Mouse (Mus musculus) hindbrain, embryonic 11.5 days (tissue): ENCODE measurements around the gene Gm7029. TPM values are rescaled to one million over a fixed set of nuclear protein-coding genes. Genes with fewer than 3 reads are reported as not detected.

Source experiments
- ATAC-seq: fragments of 200-750 bp; cut with Nextera tagmentation; 2 replicates; pipeline ENCODE4 v1.8.0; 2017; ENCODE audit warnings: mild to moderate bottlenecking, moderate TSS enrichment, moderate library complexity; ENCODE audit not compliant: low FRiP score
- DNase-seq: peaks from one replicate; pipeline ENCODE4 v3.0.0-alpha.2; 2015; ENCODE audit warnings: low spot score
- H3K27ac ChIP-seq: fragments of 300-500 bp; sonication (generic); 2 replicates; pipeline ENCODE4 v1.5.1; 2014; ENCODE audit warnings: mild to moderate bottlenecking, low read depth, low read length
- H3K27me3 ChIP-seq: fragments of 300-500 bp; sonication (generic); 2 replicates; pipeline ENCODE4 v1.6.1; 2014; ENCODE audit warnings: mild to moderate bottlenecking, low read length, moderate library complexity, mixed read lengths; ENCODE audit not compliant: control insufficient read depth, insufficient read depth
- H3K36me3 ChIP-seq: fragments of 300-500 bp; sonication (generic); 2 replicates; pipeline ENCODE4 v1.6.1; 2014; ENCODE audit warnings: mild to moderate bottlenecking, low read length, moderate library complexity, mixed read lengths; ENCODE audit not compliant: control insufficient read depth, insufficient read depth
- H3K4me1 ChIP-seq: fragments of 300-500 bp; sonication (generic); replicated peaks from 2 replicates; pipeline ENCODE4 v1.6.1; 2014; ENCODE audit warnings: low read length, mixed read lengths; ENCODE audit not compliant: control insufficient read depth, insufficient read depth
- H3K4me2 ChIP-seq: fragments of 300-500 bp; sonication (generic); replicated peaks from 2 replicates; pipeline ENCODE4 v1.6.1; 2014; ENCODE audit warnings: mild to moderate bottlenecking, low read depth, low read length
- H3K4me3 ChIP-seq: fragments of 300-500 bp; sonication (generic); 2 replicates; pipeline ENCODE4 v1.5.1; 2014; ENCODE audit warnings: low read depth, low read length
- H3K9ac ChIP-seq: fragments of 300-500 bp; sonication (generic); 2 replicates; pipeline ENCODE4 v1.6.1; 2014; ENCODE audit warnings: low read depth, low read length
- H3K9me3 ChIP-seq: fragments of 300-500 bp; sonication (generic); 2 replicates; pipeline ENCODE4 v1.6.1; 2016; ENCODE audit warnings: low read length; ENCODE audit not compliant: control insufficient read depth
- WGBS: fragments of 180-500 bp; shearing (Covaris S2); extraction: QIAGEN DNeasy Blood & Tissue Kit; methylation state at CpG from one replicate; pipeline ENCODE4 v1.1.7; 2014; 5-methylcytosine and 5-hydroxymethylcytosine counted together
- polyA plus RNA-seq: library from polyadenylated mRNA; unstranded; fragments of >200 nt; fragmentation: Nextera tagmentation; extraction: Ambion mirVana; gene quantifications from 2 replicates; pipeline ENCODE4 v1.2.1, GENCODE M21; 2014

The Gm7029 gene
- polyA plus RNA-seq, 1 experiment from 2014 or later = not detected

DNA sequence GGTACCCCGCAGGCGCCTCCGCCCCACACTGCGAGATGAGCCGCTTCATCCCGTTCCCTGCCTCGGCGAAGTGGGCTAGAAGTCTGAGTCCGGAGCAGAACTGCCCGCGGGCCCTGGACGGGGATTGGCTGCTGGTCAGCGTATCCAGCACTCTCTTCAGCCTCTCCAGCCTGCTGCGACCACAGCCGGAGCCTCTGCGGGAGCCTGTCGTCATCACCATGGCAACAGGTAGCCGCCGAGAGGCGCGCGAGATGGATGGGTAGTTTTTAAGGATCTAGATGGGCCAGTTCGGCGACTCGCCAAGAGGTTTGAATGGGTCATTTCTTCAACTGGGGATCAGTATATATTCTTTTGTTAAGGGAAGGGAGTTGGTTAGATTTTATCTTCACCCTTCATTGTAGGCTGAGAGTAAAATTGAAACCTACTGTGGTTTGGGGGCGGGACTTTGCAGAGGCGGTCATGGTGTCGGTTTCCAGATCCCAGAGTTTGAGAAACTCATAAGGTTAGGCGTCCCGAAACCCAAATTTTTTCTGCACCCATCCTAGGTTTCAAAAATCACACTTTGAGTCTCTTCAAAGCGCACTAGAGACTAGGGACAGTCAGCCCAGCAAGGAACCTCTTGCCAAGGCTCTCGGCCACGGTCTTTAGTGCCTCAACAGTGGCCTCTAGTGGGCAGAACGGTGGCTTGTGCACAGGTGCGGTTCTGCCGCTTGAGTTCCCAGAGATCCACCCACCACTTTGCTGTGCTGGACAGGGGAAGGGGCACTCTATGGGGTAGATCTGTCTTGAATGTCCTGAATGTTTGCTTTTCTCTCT lies 46.9 kb downstream of the Gm7029 start:
- peak overlapping the region; percentile 86 for H3K4me2 ChIP-seq
- peak overlapping the region; percentile 49 for H3K4me3 ChIP-seq
- no peaks in the 10 kb centered on the region for H3K27me3 ChIP-seq
- ATAC-seq = peak; percentile 61
- H3K9me3 ChIP-seq = no peaks in the 10 kb centered on the region
- no peaks in the 10 kb centered on the region for H3K36me3 ChIP-seq
- H3K9ac ChIP-seq = peak overlapping the region; percentile 67
- H3K4me1 ChIP-seq = peaks cover 20% of the 10 kb centered on the region
- peak; percentile 89 for DNase-seq
- under 1% methylated on average over 36 of the region's 36 CpGs for WGBS
- 0 out of 2 replicates have a peak overlapping the region, but pooled peaks have one; percentile 30 for H3K27ac ChIP-seq

GRCm38 (mm10) chr17:33921361-33921760 lies 47.7 kb downstream of the Gm7029 start:
- no peaks in the 10 kb centered on the region for H3K36me3 ChIP-seq
- no peaks in the 10 kb centered on the region for H3K9me3 ChIP-seq
- peaks cover 20% of the 10 kb centered on the region for H3K4me1 ChIP-seq
- no peak for ATAC-seq
- no peak overlapping the region for H3K27ac ChIP-seq
- 89% methylated on average over 7 of the region's 7 CpGs for WGBS
- no peak overlapping the region for H3K4me2 ChIP-seq
- no peaks in the 10 kb centered on the region for H3K27me3 ChIP-seq
- no peak overlapping the region for H3K4me3 ChIP-seq
- no peak for DNase-seq
- H3K9ac ChIP-seq = no peak overlapping the region

Other genes starting within 250 kb of the Gm7029 start
- gene Zfp414, start 244.7 kb upstream of the Gm7029 start, polyA plus RNA-seq = 66.0 and 67.1 TPM in 2 replicates
- 0.46 and 0.71 TPM in 2 replicates for gene Pram1, start 235.8 kb upstream of the Gm7029 start, polyA plus RNA-seq
- 506 and 558 TPM in 2 replicates for gene Hnrnpm, start 187.0 kb upstream of the Gm7029 start, polyA plus RNA-seq
- 40.2 and 45.4 TPM in 2 replicates for gene March2, start 155.2 kb upstream of the Gm7029 start, polyA plus RNA-seq
- gene Rab11b, start 113.3 kb upstream of the Gm7029 start, polyA plus RNA-seq = 334 and 359 TPM in 2 replicates
- 22.0 and 22.5 TPM in 2 replicates for gene Angptl4, start 92.0 kb upstream of the Gm7029 start, polyA plus RNA-seq
- gene Kank3, start 63.3 kb upstream of the Gm7029 start, polyA plus RNA-seq = 22.7 and 30.1 TPM in 2 replicates
- gene Rps28, start 49.3 kb upstream of the Gm7029 start, polyA plus RNA-seq = 706 and 742 TPM in 2 replicates
- gene Ndufa7, start 49.3 kb upstream of the Gm7029 start, polyA plus RNA-seq = 445 and 467 TPM in 2 replicates
- 73.7 and 76.1 TPM in 2 replicates for gene Cd320, start 30.7 kb upstream of the Gm7029 start, polyA plus RNA-seq
- 5.3 and 9.9 TPM in 2 replicates for gene Kifc1, start 16.8 kb downstream of the Gm7029 start, polyA plus RNA-seq
- 0.86 TPM in 1 of 2 replicates, not detected in the other for gene Platr17, start 31.3 kb downstream of the Gm7029 start, polyA plus RNA-seq
- gene Daxx, start 35.6 kb downstream of the Gm7029 start, polyA plus RNA-seq = 47.0 and 60.0 TPM in 2 replicates
- gene Tapbp, start 42.1 kb downstream of the Gm7029 start, polyA plus RNA-seq = 14.5 and 16.6 TPM in 2 replicates
- 8.1 and 9.3 TPM in 2 replicates for gene Zbtb22, start 42.1 kb downstream of the Gm7029 start, polyA plus RNA-seq
- 32.5 and 32.9 TPM in 2 replicates for gene Rgl2, start 55.7 kb downstream of the Gm7029 start, polyA plus RNA-seq
- 201 and 205 TPM in 2 replicates for gene Pfdn6, start 66.5 kb downstream of the Gm7029 start, polyA plus RNA-seq
- gene Wdr46, start 66.8 kb downstream of the Gm7029 start, polyA plus RNA-seq = 26.8 and 29.4 TPM in 2 replicates
- 4.8 and 5.3 TPM in 2 replicates for gene B3galt4, start 77.7 kb downstream of the Gm7029 start, polyA plus RNA-seq
- gene Vps52, start 82.0 kb downstream of the Gm7029 start, polyA plus RNA-seq = 38.2 and 39.4 TPM in 2 replicates
- 1,221 and 1,241 TPM in 2 replicates for gene Rps18, start 82.2 kb downstream of the Gm7029 start, polyA plus RNA-seq
- gene H2-K1, start 126.5 kb downstream of the Gm7029 start, polyA plus RNA-seq = 18.7 and 19.4 TPM in 2 replicates
- 5.9 and 6.3 TPM in 2 replicates for gene Ring1, start 150.8 kb downstream of the Gm7029 start, polyA plus RNA-seq
- 50.5 and 54.8 TPM in 2 replicates for gene H2-Ke6, start 154.2 kb downstream of the Gm7029 start, polyA plus RNA-seq
- 75.9 and 80.3 TPM in 2 replicates for gene Slc39a7, start 157.8 kb downstream of the Gm7029 start, polyA plus RNA-seq
- gene Rxrb, start 158.0 kb downstream of the Gm7029 start, polyA plus RNA-seq = 16.3 and 16.8 TPM in 2 replicates
- gene Col11a2, start 165.6 kb downstream of the Gm7029 start, polyA plus RNA-seq = 0.91 and 1.4 TPM in 2 replicates
- 0.26 and 0.32 TPM in 2 replicates for gene H2-Oa, start 218.5 kb downstream of the Gm7029 start, polyA plus RNA-seq
- 8.6 and 13.8 TPM in 2 replicates for gene H2-DMa, start 245.7 kb downstream of the Gm7029 start, polyA plus RNA-seq
- gene Brd2, start 248.8 kb downstream of the Gm7029 start, polyA plus RNA-seq = 113 and 159 TPM in 2 replicates